Mouse (Mus musculus): Measurements from ENCODE around the gene Sass6. TPM values are rescaled to one million over a fixed set of nuclear protein-coding genes. Genes with fewer than 3 reads are reported as not detected.
A peak's percentile ranks its signal among the peaks of the same experiment; 100 is the strongest.

The Sass6 gene
- total and polyA plus RNA-seq, 3 experiments, result 10.0 to 23.1 (median 12.4) TPM

- no peaks in the 10 kb centered on the region for H3K36me3 ChIP-seq (replicated peaks in 1 of 2; ENCODE audit: control insufficient read depth in 1 of 2, insufficient read depth in 1 of 2, low read length in 1 of 2)
- no peaks in the 10 kb centered on the region for H3K79me2 ChIP-seq (replicated peaks; ENCODE audit: control insufficient read depth, extremely low read depth, insufficient read depth, poor library complexity, severe bottlenecking)
- H3K27ac ChIP-seq (ENCODE audit: insufficient read depth, low read depth), result no peak overlapping the region
- no peaks in the 10 kb centered on the region; a peak in 1 of 4 replicates for H3K4me1 ChIP-seq (ENCODE audit: control insufficient read depth in 1 of 2, insufficient read depth in 2 of 2)
- H3K9ac ChIP-seq (ENCODE audit: insufficient read depth, low read depth), result no peak overlapping the region
- no peak for TF ChIP-seq USF1 (IDR thresholded peaks at IDR 0.05; ENCODE audit: low read depth, low read length)
- no peak for TF ChIP-seq RAD21 (IDR thresholded peaks at IDR 0.05; ENCODE audit: low read depth, low read length)
- TF ChIP-seq SIN3A (IDR thresholded peaks at IDR 0.05; ENCODE audit: low read length), result no peak
- TF ChIP-seq KAT2A (IDR thresholded peaks at IDR 0.05; ENCODE audit: insufficient replicate concordance, low read length), result no peak
- no peak for TF ChIP-seq CHD2 (IDR thresholded peaks at IDR 0.05; ENCODE audit: low read length)
- TF ChIP-seq POLR2A (IDR thresholded peaks at IDR 0.05; ENCODE audit: low read depth, low read length), result no peak
- no peak for TF ChIP-seq NRF1 (IDR thresholded peaks at IDR 0.05; ENCODE audit: low read depth, low read length)
- TF ChIP-seq MEF2A (IDR thresholded peaks at IDR 0.05; ENCODE audit: borderline replicate concordance, low read depth, low read length), result no peak
- no peak for TF ChIP-seq TBP (conservative IDR thresholded peaks at IDR 0.05; ENCODE audit: low read depth, low read length)
- no peak for TF ChIP-seq BHLHE40 (IDR thresholded peaks at IDR 0.05; ENCODE audit: low read depth, low read length)
- TF ChIP-seq JUND (conservative IDR thresholded peaks at IDR 0.05; ENCODE audit: low read depth, low read length), result no peak
- TF ChIP-seq GABPA (IDR thresholded peaks at IDR 0.05; ENCODE audit: insufficient replicate concordance, low read depth, low read length), result no peak
- no peak for TF ChIP-seq CHD1 (IDR thresholded peaks at IDR 0.05; ENCODE audit: low read depth, low read length)
- TF ChIP-seq E2F4 (IDR thresholded peaks at IDR 0.05; ENCODE audit: insufficient replicate concordance, low read depth, low read length), result no peak
- no peak for TF ChIP-seq SMC3 (IDR thresholded peaks at IDR 0.05; ENCODE audit: low read depth, low read length)
- in situ Hi-C loops (cut with MboI; ENCODE audit: low pct_ligation_motif_present, low pct_unique_long_range_greater_than_20kb, low sequenced_read_pairs), result no loop called here
- dilution Hi-C loops (cut with MboI; ENCODE audit: extremely low pct_ligation_motif_present, extremely low pct_unique_long_range_greater_than_20kb, low sequenced_read_pairs), result no loop called here
- H3K4me2 ChIP-seq (ENCODE audit: insufficient read depth, low read depth, poor library complexity, severe bottlenecking), result no peak overlapping the region
- H3K4me3 ChIP-seq (replicated peaks in 1 of 3; ENCODE audit: low read depth in 2 of 3, low read length in 2 of 3, poor library complexity in 1 of 3), result no peak overlapping the region
- DNase-seq (ENCODE audit: extremely low read depth), result no peak
- no peaks in the 10 kb centered on the region for H3K27me3 ChIP-seq (replicated peaks)
- H3K9me3 ChIP-seq (replicated peaks; ENCODE audit: low read length), result peaks cover 4% of the 10 kb centered on the region
These were observed 24.2 kb upstream of the Sass6 start for GRCm38 (mm10) chr3:116570628-116571027.

GRCm38 (mm10) chr3:116577286-116577685, 17.5 kb upstream of the Sass6 start:
- Histone ChIP-seq H3K79me2 (replicated peaks; ENCODE audit: control insufficient read depth, extremely low read depth, insufficient read depth, poor library complexity, severe bottlenecking) (no peaks in the 10 kb centered on the region), H3K9me3 (replicated peaks; ENCODE audit: low read length) (no peaks in the 10 kb centered on the region), H3K27me3 (replicated peaks) (no peaks in the 10 kb centered on the region), H3K4me1 (ENCODE audit: control insufficient read depth in 1 of 2, insufficient read depth in 2 of 2) (no peaks in the 10 kb centered on the region), H3K27ac (ENCODE audit: insufficient read depth, low read depth) (no peak overlapping the region), H3K36me3 (replicated peaks in 1 of 2; ENCODE audit: control insufficient read depth in 1 of 2, insufficient read depth in 1 of 2, low read length in 1 of 2) (peaks cover 13 to 24% of the 10 kb centered on the region in 2 experiments), H3K9ac (ENCODE audit: insufficient read depth, low read depth) (no peak overlapping the region), H3K4me3 (replicated peaks in 1 of 3; ENCODE audit: low read depth in 2 of 3, low read length in 2 of 3, poor library complexity in 1 of 3) (no peak overlapping the region), H3K4me2 (ENCODE audit: insufficient read depth, low read depth, poor library complexity, severe bottlenecking) (no peak overlapping the region)
- DNase-seq (ENCODE audit: extremely low read depth), result no peak
- TF ChIP-seq CTCF (conservative IDR thresholded peaks at IDR 0.05 in 1 of 2, IDR thresholded peaks at IDR 0.05 in 1 of 2; ENCODE audit: low read depth in 2 of 2, low read length in 2 of 2), result peak in 1 of 2 experiments; percentile 61; a peak in 2 of 4 replicates
- TF ChIP-seq RCOR1 (conservative IDR thresholded peaks at IDR 0.05; ENCODE audit: low read depth, low read length), result no peak
- no peak for TF ChIP-seq ETS1 (conservative IDR thresholded peaks at IDR 0.05; ENCODE audit: low read depth, low read length)
- peak; percentile 66 for TF ChIP-seq RAD21 (IDR thresholded peaks at IDR 0.05; ENCODE audit: low read depth, low read length)
- peak; percentile 53 for TF ChIP-seq SMC3 (IDR thresholded peaks at IDR 0.05; ENCODE audit: low read depth, low read length)
- no peak for TF ChIP-seq TCF12 (IDR thresholded peaks at IDR 0.05; ENCODE audit: low read depth, low read length)
- dilution Hi-C loops (cut with MboI; ENCODE audit: extremely low pct_ligation_motif_present, extremely low pct_unique_long_range_greater_than_20kb, low sequenced_read_pairs), result no loop called here
- in situ Hi-C loops (cut with MboI; ENCODE audit: low pct_ligation_motif_present, low pct_unique_long_range_greater_than_20kb, low sequenced_read_pairs), result loop anchor here (25.0 kb wide), 1 partner anchor 240 kb away; no protein-coding TSS in a partner anchor
